In the genomic region with DNA sequence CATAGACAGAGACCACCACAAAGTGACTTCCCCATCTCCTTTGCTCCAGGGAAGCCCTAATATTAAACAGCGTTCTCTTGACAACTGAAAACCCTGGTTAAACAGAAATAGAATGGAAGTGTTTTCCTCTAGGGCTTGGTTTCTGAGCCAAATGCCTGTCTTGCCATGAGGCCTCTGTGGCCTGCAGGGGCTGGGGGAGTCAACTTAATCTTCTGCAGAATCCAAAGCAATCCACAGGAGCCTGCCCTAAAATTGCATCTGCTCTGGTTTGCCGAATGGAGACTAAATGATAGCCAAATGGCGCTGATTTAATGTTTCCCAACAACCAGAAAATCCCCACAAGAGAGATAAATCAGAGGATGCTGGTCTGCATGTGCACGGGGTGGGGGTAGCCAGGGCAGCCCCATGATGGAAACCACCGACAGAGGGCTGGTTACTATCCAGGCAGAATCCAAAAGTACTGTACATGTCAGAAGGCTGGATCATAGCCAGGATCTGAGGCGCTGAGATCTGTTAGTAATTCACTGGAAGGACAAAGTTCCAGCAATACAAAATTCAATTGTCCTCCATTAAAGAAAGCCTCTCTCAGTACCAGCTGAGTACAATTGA, we compare ENCODE assay signal across 10 mouse cellular contexts.
DNase-seq lines count a peak whose midpoint lies in the region; ATAC-seq and TF ChIP-seq lines count a peak whose summit lies in the region.
"Had no signal": no experiment of that assay in that cellular context is flagged by ENCODE, and none has a peak within 500 bp of the region (broad histone marks: within the 10 kb centered on the region; RNA-seq: fewer than 3 reads in every experiment).

No protein-coding gene starts in this region.

- H3K9me3 ChIP-seq in liver, postnatal 0 days (ENCODE audit: low read length) = no peaks in the 10 kb centered on the region
- no peaks in the 10 kb centered on the region for H3K9me3 ChIP-seq in neural tube, embryonic 15.5 days (replicated peaks)

- no peak for TF ChIP-seq CTCF in liver, postnatal 0 days (IDR thresholded peaks at IDR 0.05; ENCODE audit: low read depth)

- H3K27ac ChIP-seq in liver, postnatal 0 days (ENCODE audit: low read depth) = no peak overlapping the region
- H3K27ac ChIP-seq in neural tube, embryonic 15.5 days (replicated peaks) = peak overlapping the region; percentile 60; the same call in 1 of the 2 replicates
- H3K27ac ChIP-seq: macrophage had no signal

- H3K4me1 ChIP-seq in liver, postnatal 0 days (ENCODE audit: insufficient read depth) = no peaks in the 10 kb centered on the region
- H3K4me1 ChIP-seq in neural tube, embryonic 15.5 days = peaks cover 32% of the 10 kb centered on the region

- H3K27me3 ChIP-seq in liver, postnatal 0 days (ENCODE audit: insufficient read depth, low read length) = no peaks in the 10 kb centered on the region
- no peaks in the 10 kb centered on the region for H3K27me3 ChIP-seq in neural tube, embryonic 15.5 days (replicated peaks)

- peak; percentile 29 for DNase-seq in liver
- DNase-seq in liver, postnatal 0 days = no peak
- peak; percentile 58 for DNase-seq in adrenal gland, postnatal 25 days
- peak; percentile 35 for DNase-seq in gastrocnemius, postnatal 10 days
- DNase-seq in kidney, adult 9 months = peak; percentile 50
- no peak for DNase-seq in spleen, postnatal 4 days (ENCODE audit: low spot score in 2 of 2)

- no peak overlapping the region for H3K4me3 ChIP-seq in liver, postnatal 0 days (ENCODE audit: low read depth, low read length)
- no peak overlapping the region for H3K4me3 ChIP-seq in neural tube, embryonic 15.5 days (replicated peaks)
- H3K4me3 ChIP-seq: erythroblast, embryonic 14.5 days had no signal

- no peaks in the 10 kb centered on the region for H3K36me3 ChIP-seq in liver, postnatal 0 days (replicated peaks; ENCODE audit: insufficient read depth, low read length)
- H3K36me3 ChIP-seq in neural tube, embryonic 15.5 days = peaks cover 8% of the 10 kb centered on the region; the same call in 1 of the 2 replicates

- 67% methylated on average over 6 of the region's 6 CpGs for WGBS in liver, postnatal 0 days (ENCODE audit: insufficient replicate concordance)
- 13% methylated on average over 6 of the region's 6 CpGs for WGBS in neural tube, embryonic 15.5 days

- TF ChIP-seq EP300 in liver, postnatal 0 days (IDR thresholded peaks at IDR 0.05; ENCODE audit: low read depth) = no peak

- no peak overlapping the region for H3K9ac ChIP-seq in liver, postnatal 0 days (replicated peaks)
- H3K9ac ChIP-seq in neural tube, embryonic 15.5 days (replicated peaks) = no peak overlapping the region

- H3K4me2 ChIP-seq in liver, postnatal 0 days (ENCODE audit: low read depth, low read length) = no peak overlapping the region
- H3K4me2 ChIP-seq in neural tube, embryonic 15.5 days = no peak overlapping the region

- no peak for ATAC-seq in liver, postnatal 0 days
- peak; percentile 65; the same call in 1 of the 2 replicates for ATAC-seq in neural tube, embryonic 15.5 days (ENCODE audit: low FRiP score)
- no peak for ATAC-seq in granulocyte monocyte progenitor cell, adult 5-6 weeks (replicated peaks; ENCODE audit: poor library complexity, severe bottlenecking)

Comparison
In these comparisons a context has a peak if more than half of its experiments do, and no peak if none do; other contexts are left out.
1. DNase-seq: peak in liver (single experiment), adrenal gland, postnatal 25 days (single experiment), gastrocnemius, postnatal 10 days (single experiment) and kidney, adult 9 months (single experiment); none in liver, postnatal 0 days (single experiment) and spleen, postnatal 4 days (0 of 2).